Mouse (Mus musculus): ENCODE results near the gene Kctd21. TPM values are rescaled to one million over a fixed set of nuclear protein-coding genes. Genes with fewer than 3 reads are reported as not detected.

Gene Kctd21
- total RNA-seq (2021) = 10 to 100 TPM; 13.8 to 15.6 TPM

DNA sequence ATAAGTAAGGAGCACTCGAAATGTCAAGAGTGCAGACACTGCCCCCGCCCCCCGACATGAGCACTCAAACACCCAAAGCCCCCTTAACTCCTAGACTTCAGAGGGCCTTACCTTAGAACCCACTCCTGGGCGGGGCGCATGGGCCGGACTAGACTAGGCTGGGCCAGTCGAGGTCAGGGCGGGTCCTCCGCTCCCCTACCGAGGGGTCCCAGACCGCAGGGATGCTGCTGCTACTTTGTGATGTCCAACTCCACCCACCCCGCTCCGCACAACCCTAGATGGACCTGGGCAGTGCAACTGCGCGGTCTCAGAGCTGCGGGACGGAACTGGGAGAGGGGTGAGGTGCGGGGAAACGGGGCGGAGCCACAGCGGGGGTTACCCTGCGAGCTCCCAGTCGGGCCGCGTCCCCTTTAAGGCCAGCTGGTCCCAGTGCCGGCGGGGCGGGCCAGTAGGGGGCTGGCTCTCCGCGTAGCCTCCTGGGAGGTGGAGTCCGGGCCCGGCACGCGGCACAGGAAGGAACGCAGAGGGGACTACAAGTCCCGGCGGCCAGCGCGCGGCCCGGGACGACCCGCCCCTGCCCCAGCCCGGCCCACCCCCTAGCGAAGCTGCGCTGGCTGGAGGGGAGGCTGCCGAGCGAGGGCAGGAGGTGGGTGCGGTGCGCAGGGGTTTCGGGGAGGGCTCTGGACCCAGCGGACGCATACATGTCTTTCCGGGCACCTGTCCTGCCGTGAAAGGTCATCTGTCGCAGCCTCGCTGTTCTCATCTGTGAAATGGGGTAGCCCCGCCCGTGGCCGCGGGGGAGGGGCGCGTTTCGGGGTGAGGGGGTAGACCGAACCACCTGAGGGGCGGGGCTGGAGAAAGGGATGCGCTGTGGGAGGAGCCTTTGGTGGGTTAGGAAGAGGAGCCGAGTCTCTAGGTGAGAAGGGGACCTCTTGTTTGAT lies at the start of gene Kctd21, which contains the start of gene Usp35:
TSS of gene Kctd21 (plus strand) at position 602 of the 941 bp plus-strand sequence.
TSS of gene Usp35 (minus strand) at position 295 of the 941 bp plus-strand sequence.
- DNase-seq = peak; percentile 94 to 95

GRCm38 (mm10) chr7:97296986-97297385 lies 35.1 kb upstream of the Kctd21 start:
- no peak for DNase-seq

GRCm38 (mm10) chr7:97297466-97297865 lies 34.7 kb upstream of the Kctd21 start:
- peak; percentile 49 to 68 for DNase-seq

- DNase-seq = no peak
These were observed 33.8 kb upstream of the Kctd21 start for GRCm38 (mm10) chr7:97298279-97298678.

- no peak for DNase-seq
These were observed 33.2 kb upstream of the Kctd21 start for GRCm38 (mm10) chr7:97298943-97299342.

DNA sequence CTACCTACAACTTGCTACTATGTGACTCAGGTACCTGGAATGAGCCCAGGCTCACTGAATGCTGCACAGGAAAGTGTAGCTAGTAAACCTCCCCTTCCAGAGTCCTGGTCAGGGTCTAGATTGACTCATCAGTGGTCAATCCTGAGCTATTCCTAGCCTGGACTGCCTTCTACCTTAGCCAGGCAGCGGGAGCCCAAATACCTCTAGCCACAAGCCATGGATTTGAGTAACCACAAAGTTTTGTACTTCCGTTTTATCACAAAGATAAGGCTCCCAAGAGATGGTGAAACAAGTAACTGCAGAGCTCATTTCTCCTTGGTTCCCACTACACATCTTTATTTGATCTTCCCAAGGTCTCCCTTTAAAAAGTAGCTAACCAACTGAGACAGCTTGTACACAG lies 31.2 kb upstream of the Kctd21 start:
- DNase-seq = no peak

DNA sequence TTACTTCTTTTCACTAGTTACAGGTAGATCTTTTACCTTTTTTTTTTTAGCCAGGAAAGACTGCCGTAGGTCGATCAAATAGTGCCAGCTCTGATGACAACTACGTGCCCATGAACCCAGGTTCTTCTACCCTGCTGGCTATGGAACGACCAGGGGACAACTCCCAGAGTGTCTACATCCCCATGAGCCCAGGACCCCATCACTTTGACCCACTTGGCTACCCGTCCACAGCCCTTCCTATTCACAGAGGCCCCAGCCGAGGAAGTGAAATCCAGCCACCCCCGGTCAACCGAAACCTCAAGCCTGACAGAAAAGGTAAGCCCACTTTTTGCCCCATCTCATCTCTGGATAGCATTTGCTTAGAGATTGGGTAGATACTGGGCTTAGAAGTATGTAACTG lies 30.8 kb upstream of the Kctd21 start:
- DNase-seq = no peak

DNA sequence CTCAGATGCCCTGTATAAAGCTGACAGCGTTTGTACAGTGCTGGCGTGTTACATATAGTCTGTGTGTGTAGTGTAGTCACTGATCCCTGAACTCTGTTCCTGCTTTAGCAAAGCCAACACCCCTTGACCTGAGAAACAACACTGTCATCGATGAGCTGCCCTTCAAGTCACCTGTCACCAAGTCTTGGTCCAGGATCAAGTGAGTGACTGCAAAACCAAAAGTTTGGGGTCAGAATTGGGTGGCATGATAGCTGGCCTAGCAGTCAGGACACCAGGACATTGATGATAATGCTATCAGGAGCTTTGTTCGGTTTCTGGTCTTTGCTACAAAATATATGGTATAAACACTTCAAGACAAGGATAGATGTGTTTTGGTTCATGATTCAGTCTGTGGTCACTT lies 29.9 kb upstream of the Kctd21 start:
- no peak for DNase-seq

GRCm38 (mm10) chr7:97302876-97303275 lies 29.3 kb upstream of the Kctd21 start:
- no peak for DNase-seq

DNA sequence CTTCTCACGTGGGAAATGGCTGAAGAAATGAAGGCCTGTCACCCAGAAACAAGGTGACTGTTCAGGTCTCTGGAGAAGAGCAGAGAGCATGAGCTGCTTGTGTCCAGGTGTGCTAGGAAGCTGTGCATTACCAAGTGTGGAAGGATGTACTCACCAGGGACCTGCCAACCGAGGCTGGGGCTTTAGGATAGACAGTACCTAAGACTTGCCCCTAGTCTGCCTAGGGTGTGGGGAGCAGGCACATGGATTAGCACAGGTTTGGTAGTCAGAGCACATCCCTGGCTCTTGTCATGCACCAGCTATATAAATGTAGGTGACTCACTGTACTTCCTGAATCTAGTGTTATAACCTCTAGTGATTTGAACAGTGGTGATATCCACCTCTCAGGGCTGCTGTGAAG lies 28.5 kb upstream of the Kctd21 start:
- DNase-seq = no peak

- DNase-seq = no peak
These were observed 27.7 kb upstream of the Kctd21 start for GRCm38 (mm10) chr7:97304471-97304870.

DNA sequence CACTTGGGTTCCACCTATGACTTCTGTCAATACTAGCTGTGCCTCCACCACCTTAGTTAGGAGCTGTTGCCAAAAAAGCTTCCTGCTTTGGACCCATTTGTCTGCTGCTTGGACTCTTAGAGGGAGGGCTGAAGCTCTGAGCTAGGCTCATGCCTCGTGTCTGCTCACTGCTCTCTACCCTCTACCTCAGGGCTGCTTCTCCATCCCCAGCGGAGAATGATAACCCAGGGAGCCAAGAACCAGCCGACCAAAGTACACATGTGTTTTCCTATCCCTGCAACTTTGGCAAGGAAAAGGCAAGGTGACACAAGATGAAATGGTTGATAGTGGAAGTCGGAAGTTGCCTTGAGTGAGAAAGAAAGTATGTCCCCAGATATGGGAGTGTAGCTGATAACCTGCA lies 26.9 kb upstream of the Kctd21 start:
- no peak for DNase-seq

DNA sequence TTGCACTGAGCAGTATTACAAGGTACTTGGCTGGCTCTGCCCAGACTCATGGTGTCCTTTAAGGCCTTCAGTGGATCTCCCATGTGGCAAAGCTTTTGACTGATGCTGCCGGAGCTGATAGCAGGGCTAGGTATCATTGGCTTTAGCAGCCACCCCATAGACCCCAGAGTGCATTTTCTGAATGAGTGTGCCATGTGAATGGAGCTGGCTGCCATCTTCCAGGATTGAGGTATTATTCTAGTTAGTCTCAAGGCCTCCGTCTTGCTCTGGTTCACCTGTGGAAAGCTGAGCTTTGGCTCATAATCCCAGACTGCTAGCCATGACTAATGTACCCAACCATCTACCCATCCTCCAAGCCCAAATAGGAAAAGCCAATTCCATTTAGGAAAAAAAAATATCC lies 25.3 kb upstream of the Kctd21 start:
- DNase-seq = no peak

- no peak for DNase-seq
These were observed 24.6 kb upstream of the Kctd21 start for GRCm38 (mm10) chr7:97307546-97307945.

GRCm38 (mm10) chr7:97309461-97310340 lies 22.4 kb upstream of the Kctd21 start:
- DNase-seq = no peak

DNA sequence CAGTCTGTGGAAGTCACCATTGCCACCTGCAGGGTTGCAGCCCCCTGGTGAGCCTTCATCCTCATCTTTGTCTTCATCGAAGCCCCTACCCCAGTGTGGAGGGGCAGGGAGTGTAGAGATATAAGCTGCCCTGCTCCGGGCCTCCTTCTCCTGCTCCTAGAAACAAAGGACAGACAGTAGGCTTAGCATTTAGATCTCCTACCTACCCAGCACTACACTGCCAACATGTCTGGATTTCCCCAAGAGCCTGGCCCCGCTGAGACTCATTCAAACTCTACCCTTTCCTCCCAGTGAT lies 21.8 kb upstream of the Kctd21 start:
- DNase-seq = no peak

DNA sequence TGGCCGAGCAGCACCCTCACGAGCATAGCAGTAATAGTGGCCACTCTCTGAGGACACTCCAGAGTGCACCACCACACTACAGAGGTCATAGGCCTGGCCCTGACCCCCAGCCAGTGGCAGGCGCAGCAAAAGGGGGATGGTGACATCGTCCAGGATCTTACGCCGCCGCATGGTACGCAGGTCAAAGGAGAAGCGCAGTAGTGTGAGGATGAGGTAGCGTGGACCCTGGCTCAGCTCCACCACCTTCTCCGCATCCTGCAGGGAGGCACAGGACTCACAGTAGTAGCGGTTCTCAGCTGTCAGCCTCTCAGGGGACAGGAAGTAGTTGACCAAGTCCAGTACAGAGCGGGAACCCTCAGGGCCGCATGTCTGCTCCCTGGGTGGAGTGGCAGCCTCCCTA lies 20.5 kb upstream of the Kctd21 start:
- no peak for DNase-seq

DNA sequence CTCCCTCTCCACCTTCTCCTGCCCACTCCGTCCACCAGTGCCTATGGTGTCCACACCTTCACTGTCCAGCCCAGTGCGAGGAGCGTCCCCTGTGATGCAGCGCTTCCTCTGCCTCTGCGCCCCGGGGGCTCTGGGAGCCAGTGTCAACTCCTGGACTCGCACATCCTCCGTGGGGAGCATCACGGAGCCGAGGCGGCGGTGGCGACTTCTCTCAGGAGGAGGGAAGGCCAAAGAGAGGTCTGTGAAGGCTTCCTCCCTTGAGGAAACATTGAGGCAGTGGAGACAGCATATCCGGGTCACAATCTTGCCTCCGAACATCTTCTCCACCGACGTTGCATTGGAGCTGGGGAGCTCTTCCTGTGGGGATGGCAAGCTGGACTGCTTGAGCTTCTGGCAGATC lies 19.9 kb upstream of the Kctd21 start:
- no peak for DNase-seq

DNA sequence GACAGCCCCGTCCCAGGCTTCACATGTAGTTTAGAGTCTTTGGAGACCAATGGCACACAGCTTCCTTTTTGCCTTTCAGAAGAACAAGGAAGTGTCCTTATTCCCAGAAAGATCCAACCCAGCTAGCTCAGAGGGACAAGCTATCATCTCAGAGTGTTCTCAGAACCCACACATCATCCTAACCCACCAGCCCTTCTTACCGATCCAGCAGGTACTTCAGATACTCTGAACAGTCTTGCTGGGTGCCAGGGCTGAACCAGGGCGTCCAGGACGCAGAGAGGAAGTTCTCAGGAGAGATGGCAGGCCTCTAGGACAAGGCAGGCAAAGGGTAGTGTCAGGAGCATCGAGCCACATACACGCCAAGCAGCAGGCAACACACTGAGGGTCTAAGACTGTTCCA lies 19.3 kb upstream of the Kctd21 start:
- DNase-seq = no peak

DNA sequence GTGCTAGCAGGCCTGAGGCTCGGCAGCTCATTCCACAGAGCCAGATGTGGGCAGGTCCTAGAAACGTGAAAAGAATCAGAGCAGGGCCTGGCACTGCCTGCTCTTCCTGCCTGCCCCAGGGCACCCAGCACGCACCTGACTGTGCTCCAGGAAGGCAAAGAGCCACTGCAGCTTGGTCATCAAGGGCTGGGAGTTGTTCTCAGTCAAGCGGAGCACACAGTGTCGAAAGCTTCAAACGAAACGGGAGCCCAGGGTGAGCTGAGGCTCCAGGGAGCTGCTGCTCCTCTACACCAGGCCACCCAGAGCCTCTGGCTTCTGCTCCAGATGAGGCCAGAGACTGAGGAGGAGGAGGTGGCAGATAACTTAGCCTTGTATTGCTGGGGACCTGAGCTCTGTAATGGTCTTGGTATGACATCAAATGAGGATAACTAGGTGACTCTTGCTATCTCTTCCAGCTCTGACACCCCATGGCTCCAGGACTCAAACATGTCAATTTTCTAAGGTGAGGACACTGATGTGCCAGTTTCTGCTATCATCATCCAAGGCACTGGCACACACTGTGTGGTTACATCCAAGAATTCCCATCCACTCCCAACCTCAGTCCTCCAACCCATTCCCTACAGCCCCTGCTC lies 18.6 kb upstream of the Kctd21 start:
- no peak for DNase-seq

GRCm38 (mm10) chr7:97314646-97315045 lies 17.5 kb upstream of the Kctd21 start:
- no peak for DNase-seq

- no peak for DNase-seq
These were observed 16.5 kb upstream of the Kctd21 start for GRCm38 (mm10) chr7:97315656-97316055.

DNA sequence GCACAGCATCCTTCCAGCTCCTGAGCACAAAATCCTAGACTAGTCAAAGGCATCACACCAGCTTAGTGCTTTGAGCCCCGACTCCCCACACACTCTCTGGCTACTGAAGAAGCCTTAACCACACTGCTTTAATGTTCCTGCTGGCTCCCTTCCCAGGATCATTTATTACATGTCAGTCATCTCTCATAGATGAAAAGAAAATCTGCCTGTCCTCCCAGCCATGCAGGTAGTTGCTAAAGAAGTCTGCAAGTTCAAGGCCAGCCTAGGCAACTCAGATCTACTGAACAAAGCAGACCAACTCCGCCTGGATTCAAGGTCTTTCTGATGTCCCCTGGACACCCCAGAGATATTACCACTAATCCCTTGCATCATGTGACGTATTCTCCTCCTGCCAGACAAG lies 14.4 kb upstream of the Kctd21 start:
- DNase-seq = no peak

Measured in layer of hippocampus, postnatal 36 days (tissue).